Mouse (Mus musculus) ES-Bruce4 (cell line): ENCODE measurements around the gene Adar.

Source experiments
- CTCF ChIP-seq: IDR thresholded peaks from one replicate; pipeline ENCODE4 v1.8.1; 2011; ENCODE audit warnings: low read depth, low read length
- EP300 ChIP-seq: IDR thresholded peaks from 2 replicates; pipeline ENCODE4 v1.6.1; 2011; ENCODE audit warnings: low read depth, low read length; ENCODE audit not compliant: insufficient read depth
- POLR2A ChIP-seq: IDR thresholded peaks from one replicate; pipeline ENCODE4 v1.8.1; 2011; ENCODE audit warnings: low read length; ENCODE audit not compliant: insufficient read depth

- TF ChIP-seq POLR2A (no peak), CTCF (peak; percentile 97), EP300 (0 out of 2 replicates have a peak, but pooled peaks have one; percentile 17)
These were observed 57.8 kb downstream of the Adar start for GRCm38 (mm10) chr3:89772588-89772967.
